Mouse (Mus musculus) spleen, postnatal 0 days (tissue): Measurements from ENCODE around the gene Rai1. TPM values are rescaled to one million over a fixed set of nuclear protein-coding genes. Genes with fewer than 3 reads are reported as not detected.

Source experiments
- polyA plus RNA-seq: library from polyadenylated mRNA; unstranded; fragments of >200 nt; fragmentation: Nextera tagmentation; extraction: Ambion mirVana; gene quantifications from 2 replicates; pipeline ENCODE4 v1.2.1, GENCODE M21; 2015

The Rai1 gene
- polyA plus RNA-seq, result 10.8 and 12.8 TPM in 2 replicates

DNA sequence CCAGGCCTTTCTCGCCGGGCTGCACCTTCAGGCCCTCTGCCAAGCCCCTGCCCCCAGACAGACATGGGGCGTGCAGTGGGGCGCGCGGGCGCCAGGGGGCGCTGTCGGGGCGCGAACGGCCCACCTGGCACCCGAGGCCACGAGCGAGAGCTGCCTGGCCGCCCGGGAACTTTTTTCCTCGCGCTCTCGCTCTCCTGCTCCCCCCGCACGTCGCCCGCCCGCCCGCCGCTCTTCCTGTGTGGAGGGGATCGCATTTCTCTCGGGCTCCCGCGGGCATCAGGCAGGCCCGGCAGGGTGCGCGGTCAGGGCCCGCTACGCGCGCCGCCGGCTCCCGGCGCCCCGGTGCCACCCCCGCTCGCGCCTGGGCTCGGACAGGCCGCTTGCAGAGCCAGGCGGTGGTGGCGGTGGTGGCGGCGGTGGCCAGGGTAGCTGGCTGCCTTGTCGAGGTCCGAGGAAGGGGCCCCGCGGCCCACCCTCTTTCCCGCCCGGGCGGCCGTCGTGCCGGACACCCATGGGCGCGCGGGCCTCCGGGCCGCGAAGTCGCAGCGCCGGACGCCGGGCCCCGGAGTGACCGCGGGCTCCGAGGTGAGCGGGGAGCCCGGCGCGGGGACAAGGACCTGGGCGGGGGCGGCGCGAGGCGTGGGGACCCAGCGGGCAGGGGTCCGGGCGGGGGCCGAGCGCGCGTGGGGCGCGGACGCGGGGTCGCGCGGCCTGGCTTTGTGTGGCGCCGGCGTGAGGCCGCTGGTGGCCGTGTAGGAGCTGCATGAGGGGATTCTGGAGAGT, at the start of gene Rai1:
Rai1 (plus strand) TSS at position 204 of the 783 bp plus-strand sequence.

DNA sequence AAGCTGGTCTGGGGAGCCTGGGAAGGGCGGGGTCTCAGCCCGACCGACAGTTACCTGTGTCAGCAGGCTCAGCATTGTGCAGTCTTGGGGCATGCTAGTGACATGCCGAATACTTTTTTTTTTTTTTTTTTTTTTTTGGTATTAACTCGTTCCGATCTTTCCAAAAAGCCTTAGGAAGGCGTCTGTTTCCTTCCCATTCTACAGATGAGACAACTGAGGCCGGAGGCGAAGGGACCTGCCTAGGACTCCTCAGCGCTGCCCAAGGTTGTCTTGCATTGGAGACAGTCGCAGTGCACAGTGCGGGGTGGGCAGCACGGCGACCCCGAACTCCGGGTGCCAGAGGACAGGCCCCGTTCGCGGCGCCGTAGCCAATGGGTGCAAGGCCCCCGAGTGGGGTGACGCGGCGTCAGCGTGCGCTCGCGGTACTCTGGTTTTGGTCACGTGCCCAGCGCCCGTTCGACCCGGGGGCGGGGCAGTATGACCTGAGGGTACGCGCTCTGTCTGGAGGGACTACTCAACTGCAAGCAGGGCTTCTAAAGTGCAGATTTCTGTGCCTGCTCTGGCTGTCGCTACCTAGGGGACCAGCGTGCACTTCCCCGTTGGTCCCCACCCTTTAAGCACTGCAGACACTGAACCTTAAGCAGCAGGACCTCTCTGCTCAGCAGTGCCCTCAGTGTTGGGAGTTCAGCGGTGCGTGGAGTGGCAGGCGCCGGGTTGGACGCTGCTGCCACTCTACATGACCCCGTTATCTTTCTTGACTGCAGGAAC, 117.8 kb downstream of the Rai1 start, which contains the start of gene Srebf1:
Srebf1 (minus strand) TSS at position 113 of the 768 bp plus-strand sequence.

Other genes starting within 250 kb of the Rai1 start
- 28.9 and 29.2 TPM in 2 replicates for gene Med9, start 156.8 kb upstream of the Rai1 start, polyA plus RNA-seq
- 2.8 and 3.5 TPM in 2 replicates for gene Rasd1, start 140.1 kb upstream of the Rai1 start, polyA plus RNA-seq
- 6.5 and 6.7 TPM in 2 replicates for gene Pemt, start 58.5 kb upstream of the Rai1 start, polyA plus RNA-seq
- 31.0 and 37.9 TPM in 2 replicates for gene Srebf1, start 117.6 kb downstream of the Rai1 start, polyA plus RNA-seq
- gene Tom1l2, start 247.9 kb downstream of the Rai1 start, polyA plus RNA-seq, result 7.1 and 9.7 TPM in 2 replicates
- 0.31 and 0.67 TPM in 2 replicates for gene Drc3, start 248.3 kb downstream of the Rai1 start, polyA plus RNA-seq